Mouse (Mus musculus): ENCODE measurements around the gene Gm28230. TPM values are rescaled to one million over a fixed set of nuclear protein-coding genes. Genes with fewer than 3 reads are reported as not detected.

Gm28230 gene
- polyA plus RNA-seq, 1 experiment from 2014 or later, result 0.55 TPM

GRCm38 (mm10) chr2:74709465-74710419, 16.8 kb upstream of the Gm28230 start:
- Histone ChIP-seq H3K4me3 (replicated peaks) (no peak overlapping the region), H3K9ac (no peak overlapping the region), H3K4me2 (replicated peaks) (no peak overlapping the region), H3K9me3 (no peaks in the 10 kb centered on the region), H3K27me3 (replicated peaks) (peaks cover 60% of the 10 kb centered on the region), H3K4me1 (replicated peaks) (peaks cover 4% of the 10 kb centered on the region; the same call in 1 of the 2 replicates), H3K36me3 (no peaks in the 10 kb centered on the region), H3K27ac (no peak overlapping the region)
- 29% methylated on average over 5 of the region's 5 CpGs for WGBS
- no peak for ATAC-seq

DNA sequence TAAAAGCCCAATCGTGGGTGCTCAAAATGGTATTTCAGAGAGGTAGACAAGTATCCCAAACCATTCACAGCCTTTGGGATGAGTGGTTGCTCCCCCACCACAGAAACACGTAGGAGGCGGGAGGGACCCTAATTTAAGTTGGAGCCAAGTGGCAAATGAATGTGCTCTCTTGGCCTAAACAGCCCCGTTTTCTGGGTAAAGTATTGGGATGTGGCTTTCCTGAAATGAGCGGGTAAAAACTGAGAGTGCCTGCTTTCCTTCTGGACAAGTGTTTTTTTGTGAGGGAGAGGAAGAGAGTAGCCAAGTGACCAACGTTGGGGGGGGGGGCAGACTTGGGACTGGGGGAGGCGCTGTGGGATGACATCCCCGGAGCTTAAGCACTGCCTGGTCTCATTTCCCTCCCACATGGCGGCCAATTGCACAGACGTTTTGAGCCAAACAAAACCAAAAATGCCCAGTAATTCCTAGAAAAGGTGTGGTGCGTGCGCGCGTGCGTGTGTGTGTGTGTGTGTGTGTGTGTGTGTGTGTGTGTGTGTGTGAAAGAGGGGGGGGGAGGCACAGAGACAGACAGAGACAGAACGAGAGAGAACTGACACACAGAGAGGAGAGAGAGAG, 15.5 kb upstream of the Gm28230 start:
- H3K9ac ChIP-seq, result no peak overlapping the region
- H3K4me2 ChIP-seq (replicated peaks), result peak overlapping the region; percentile 73

DNA sequence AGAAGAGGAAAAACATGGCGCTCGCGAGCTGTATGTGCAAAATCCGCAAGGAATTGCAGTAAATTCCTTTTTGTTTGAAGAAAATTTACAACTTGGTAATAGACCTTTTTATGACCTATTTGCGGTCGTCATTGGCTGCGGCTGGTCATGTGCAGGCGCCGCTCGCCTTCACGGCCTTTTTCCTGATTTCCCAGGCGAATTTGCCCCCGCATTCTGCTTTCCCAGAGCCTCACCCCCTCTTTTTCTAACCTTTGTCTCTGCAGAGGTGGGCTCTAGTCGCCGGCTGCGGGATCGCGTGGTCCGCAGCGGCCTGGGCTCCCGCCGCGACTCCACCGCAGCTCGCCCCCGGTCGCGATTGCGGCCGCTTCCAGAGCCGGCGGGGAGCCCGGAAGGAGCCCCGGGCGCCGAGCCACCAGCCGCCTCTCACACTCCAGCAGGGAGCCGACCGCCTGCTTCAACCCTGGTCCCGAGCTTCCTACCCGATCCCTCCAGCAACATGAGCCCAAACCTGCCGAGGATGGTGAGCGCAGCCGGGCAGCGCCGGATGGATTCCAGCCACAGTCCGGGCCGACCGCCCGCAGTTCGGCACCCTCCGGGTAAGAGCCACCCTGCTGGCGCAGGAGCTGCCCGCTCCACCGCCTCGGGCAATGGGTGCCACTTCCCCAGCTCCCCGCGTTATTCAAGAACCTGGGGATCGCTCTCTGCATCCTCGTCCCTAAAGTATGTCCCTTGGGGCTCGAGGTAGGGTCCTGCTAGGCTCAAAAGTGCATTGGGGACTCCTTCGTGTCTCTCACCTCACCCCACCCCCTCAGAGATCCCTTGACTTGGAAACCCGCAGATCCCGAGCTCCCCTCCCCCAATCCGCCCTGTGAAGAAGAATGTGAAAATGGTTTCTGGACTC, 14.6 kb upstream of the Gm28230 start, which contains the start of the genes Hoxd3 and Hoxd4:
Gene Hoxd3 (plus strand): TSS at position 207 of the 901 bp plus-strand sequence.
Gene Hoxd4 (plus strand): TSS at position 209 of the 901 bp plus-strand sequence.
- no peaks in the 10 kb centered on the region for H3K9me3 ChIP-seq
- under 1% methylated on average over 65 of the region's 65 CpGs for WGBS
- peaks cover 52% of the 10 kb centered on the region for H3K27me3 ChIP-seq (replicated peaks)
- H3K36me3 ChIP-seq, result no peaks in the 10 kb centered on the region
- peak; percentile 53 for ATAC-seq
- H3K4me3 ChIP-seq (replicated peaks), result peak within 1 kb of the TSS; percentile 48
- H3K27ac ChIP-seq, result peak within 1 kb of the TSS; percentile 74
- H3K4me1 ChIP-seq (replicated peaks), result no peaks in the 10 kb centered on the region; the same call in 1 of the 2 replicates
- H3K9ac ChIP-seq, result peak within 1 kb of the TSS; percentile 66
- H3K4me2 ChIP-seq (replicated peaks), result peak within 1 kb of the TSS; percentile 73

More for the DNA sequence above, 15.5 kb upstream of the Gm28230 start:
- H3K27me3 ChIP-seq (replicated peaks), result peaks cover 53% of the 10 kb centered on the region
- no peaks in the 10 kb centered on the region for H3K9me3 ChIP-seq
- ATAC-seq, result no peak
- 0 out of 2 replicates have a peak overlapping the region, but pooled peaks have one; percentile 9 for H3K27ac ChIP-seq
- peak overlapping the region; percentile 48 for H3K4me3 ChIP-seq (replicated peaks)
- H3K36me3 ChIP-seq, result no peaks in the 10 kb centered on the region
- WGBS, result 4% methylated on average over 16 of the region's 16 CpGs
- no peaks in the 10 kb centered on the region; the same call in 1 of the 2 replicates for H3K4me1 ChIP-seq (replicated peaks)

DNA sequence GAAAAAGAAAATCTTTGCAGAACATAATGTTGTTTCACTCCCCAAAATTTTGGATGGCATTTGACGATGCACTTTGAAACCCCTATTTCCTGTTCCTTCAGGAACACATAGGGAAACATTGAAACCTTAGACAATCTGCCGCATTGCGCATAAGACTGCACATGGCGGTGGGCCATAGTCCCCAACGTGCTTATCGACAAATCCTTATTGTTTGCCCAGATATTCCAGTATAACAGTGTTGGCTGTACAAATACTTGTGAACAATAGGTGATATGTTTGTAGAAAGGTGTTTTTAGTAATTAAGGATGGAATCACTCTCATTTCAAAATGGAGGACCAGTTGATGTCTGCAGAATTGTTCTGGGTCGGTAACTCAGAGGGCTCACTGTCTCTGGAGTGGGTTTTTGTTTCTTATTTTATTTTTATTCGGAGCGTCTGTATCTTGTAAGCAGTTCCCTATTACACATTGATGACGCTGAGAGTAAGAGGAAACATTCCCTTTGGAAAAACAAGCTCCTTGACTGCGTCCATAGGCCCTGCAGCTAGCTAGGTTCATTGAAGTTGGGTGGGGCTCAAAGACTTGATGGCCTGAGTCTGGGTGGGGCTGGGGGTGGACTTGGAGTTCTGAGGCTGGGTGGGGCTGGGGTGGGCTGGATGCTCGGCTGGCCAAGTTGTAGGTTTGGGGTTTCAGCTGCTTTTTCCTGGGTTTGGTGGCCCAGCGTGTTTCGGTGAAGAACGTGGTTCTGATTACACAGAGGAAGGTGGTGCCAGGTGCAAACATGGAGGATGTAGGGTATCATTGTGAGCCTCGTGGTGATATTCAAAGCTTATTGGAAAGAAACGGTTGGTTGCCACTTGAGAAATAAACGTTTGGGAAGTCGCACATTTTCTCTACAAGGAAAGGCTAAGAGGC, 13.0 kb upstream of the Gm28230 start:
- Histone ChIP-seq H3K9me3 (no peaks in the 10 kb centered on the region), H3K36me3 (no peaks in the 10 kb centered on the region), H3K4me1 (replicated peaks) (no peaks in the 10 kb centered on the region; the same call in 1 of the 2 replicates), H3K27me3 (replicated peaks) (peaks cover 44% of the 10 kb centered on the region), H3K4me2 (replicated peaks) (peak overlapping the region; percentile 73), H3K4me3 (replicated peaks) (peak overlapping the region; percentile 11; the same call in 1 of the 2 replicates), H3K9ac (no peak overlapping the region), H3K27ac (no peak overlapping the region)
- ATAC-seq, result no peak
- WGBS, result 16% methylated on average over 19 of the region's 19 CpGs

DNA sequence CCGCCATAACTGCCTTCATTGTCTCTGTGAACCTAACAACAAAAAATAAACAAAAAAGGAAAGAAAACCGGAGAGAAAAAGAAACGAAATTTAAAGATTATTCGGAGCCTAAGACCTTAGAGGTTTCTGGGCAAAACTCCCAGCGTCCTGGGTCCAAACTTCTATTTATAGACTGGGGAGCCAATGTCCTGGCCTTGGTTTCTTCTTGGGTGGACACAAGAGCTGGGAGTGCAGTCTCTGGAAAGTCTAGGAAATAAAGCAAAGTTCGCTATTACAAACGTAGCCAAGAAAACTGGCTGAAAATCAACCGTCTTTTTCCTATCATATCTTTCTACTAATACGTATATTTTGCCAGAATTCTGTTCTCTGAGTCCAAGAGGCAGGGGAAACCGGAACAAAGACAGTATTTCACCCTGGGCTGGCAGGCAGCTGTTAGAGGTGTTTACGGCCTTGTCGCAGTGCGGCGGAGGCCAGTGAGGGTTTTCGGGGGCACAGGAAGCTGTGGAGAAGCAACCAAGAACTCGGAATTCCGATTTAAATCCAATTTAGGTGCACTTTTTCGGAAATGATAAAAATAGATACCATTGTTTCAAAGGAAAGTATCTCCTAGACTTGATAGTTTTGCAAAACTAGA, 12.3 kb upstream of the Gm28230 start:
- Histone ChIP-seq H3K27ac (0 out of 2 replicates have a peak overlapping the region, but pooled peaks have one; percentile 9), H3K4me3 (replicated peaks) (no peak overlapping the region), H3K9me3 (no peaks in the 10 kb centered on the region), H3K4me2 (replicated peaks) (peak overlapping the region; percentile 73), H3K9ac (no peak overlapping the region), H3K27me3 (replicated peaks) (peaks cover 39% of the 10 kb centered on the region), H3K36me3 (no peaks in the 10 kb centered on the region), H3K4me1 (replicated peaks) (no peaks in the 10 kb centered on the region; the same call in 1 of the 2 replicates)
- ATAC-seq, result no peak
- WGBS, result 22% methylated on average over 18 of the region's 18 CpGs

- H3K27me3 ChIP-seq (replicated peaks), result peaks cover 38% of the 10 kb centered on the region
- no peak overlapping the region; the same call in 1 of the 2 replicates for H3K27ac ChIP-seq
- H3K4me3 ChIP-seq (replicated peaks), result peak overlapping the region; percentile 14; the same call in 1 of the 2 replicates
- H3K9ac ChIP-seq, result no peak overlapping the region
- peak; percentile 52 for ATAC-seq
- no peaks in the 10 kb centered on the region for H3K9me3 ChIP-seq
- WGBS, result 4% methylated on average over 14 of the region's 14 CpGs
- H3K36me3 ChIP-seq, result no peaks in the 10 kb centered on the region
- peak overlapping the region; percentile 73 for H3K4me2 ChIP-seq (replicated peaks)
- no peaks in the 10 kb centered on the region; the same call in 1 of the 2 replicates for H3K4me1 ChIP-seq (replicated peaks)
These were observed 11.6 kb upstream of the Gm28230 start for GRCm38 (mm10) chr2:74714881-74715280.

DNA sequence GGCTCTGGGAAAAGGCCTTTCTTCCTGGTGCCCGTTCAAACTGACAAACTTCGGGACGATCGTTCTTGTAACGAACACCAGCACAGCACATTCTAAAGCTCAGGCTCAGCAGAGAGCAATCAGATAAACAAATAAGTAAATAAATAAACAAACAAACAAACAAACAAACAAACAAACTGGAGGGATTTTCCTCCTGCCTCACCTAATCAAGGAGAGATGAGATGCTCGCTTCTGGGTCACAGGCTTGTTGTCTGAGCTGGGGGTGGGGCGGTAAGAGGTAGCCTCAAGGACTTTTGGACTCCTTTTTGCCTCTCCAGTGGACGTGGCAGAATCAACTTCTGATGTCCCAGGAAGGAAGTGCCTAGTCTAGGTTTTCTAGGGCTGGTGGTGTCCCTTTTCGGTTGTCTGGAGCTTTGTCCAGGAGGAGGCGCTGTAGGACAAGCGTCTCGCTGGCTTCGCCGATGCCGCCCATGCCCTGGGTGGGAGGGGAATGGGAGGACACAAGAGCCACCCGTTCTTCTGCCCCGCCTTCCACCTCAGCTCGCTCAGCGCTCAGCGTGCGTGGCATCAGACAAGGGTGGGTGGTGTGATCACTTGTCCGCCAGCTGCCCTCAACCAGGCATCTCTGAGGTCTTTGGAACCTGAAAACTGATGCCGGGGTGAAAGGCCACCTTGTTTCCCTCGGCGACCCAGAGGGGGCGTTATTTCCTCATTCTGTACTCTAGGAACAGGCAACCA, 10.9 kb upstream of the Gm28230 start:
- Histone ChIP-seq H3K4me2 (replicated peaks) (peak overlapping the region; percentile 73), H3K27me3 (replicated peaks) (peaks cover 33% of the 10 kb centered on the region), H3K4me3 (replicated peaks) (peak overlapping the region; percentile 25), H3K36me3 (no peaks in the 10 kb centered on the region), H3K4me1 (replicated peaks) (no peaks in the 10 kb centered on the region; the same call in 1 of the 2 replicates), H3K27ac (no peak overlapping the region), H3K9ac (no peak overlapping the region), H3K9me3 (no peaks in the 10 kb centered on the region)
- WGBS, result 4% methylated on average over 26 of the region's 26 CpGs
- peak; percentile 75 for ATAC-seq

DNA sequence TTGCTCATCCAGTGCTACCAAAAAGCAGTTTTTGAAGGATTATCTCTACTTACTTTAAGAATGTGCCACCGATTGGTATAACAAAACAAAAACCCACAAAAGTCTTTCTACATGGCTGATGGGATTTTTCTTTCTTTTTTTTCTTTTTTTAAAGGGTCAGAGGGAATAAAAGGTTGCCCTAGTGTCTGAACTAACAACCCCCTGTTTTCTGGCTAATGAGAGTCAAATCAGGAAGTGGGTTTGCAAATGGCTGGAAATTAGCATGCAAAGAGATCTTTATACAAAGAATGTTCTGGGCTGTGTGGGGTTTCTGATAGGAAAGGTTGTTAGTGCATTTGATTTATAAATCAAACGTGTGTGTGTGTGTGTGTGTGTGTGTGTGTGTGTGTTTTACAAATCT, 6.1 kb upstream of the Gm28230 start:
- H3K36me3 ChIP-seq, result no peaks in the 10 kb centered on the region
- no peak overlapping the region for H3K4me3 ChIP-seq (replicated peaks)
- no peak overlapping the region for H3K4me2 ChIP-seq (replicated peaks)
- H3K9ac ChIP-seq, result no peak overlapping the region
- no peak overlapping the region for H3K27ac ChIP-seq
- no peak for ATAC-seq
- peaks cover 16% of the 10 kb centered on the region for H3K4me1 ChIP-seq (replicated peaks)
- 39% methylated on average over 2 of the region's 2 CpGs for WGBS
- H3K27me3 ChIP-seq (replicated peaks), result peaks cover 45% of the 10 kb centered on the region
- H3K9me3 ChIP-seq, result no peaks in the 10 kb centered on the region

DNA sequence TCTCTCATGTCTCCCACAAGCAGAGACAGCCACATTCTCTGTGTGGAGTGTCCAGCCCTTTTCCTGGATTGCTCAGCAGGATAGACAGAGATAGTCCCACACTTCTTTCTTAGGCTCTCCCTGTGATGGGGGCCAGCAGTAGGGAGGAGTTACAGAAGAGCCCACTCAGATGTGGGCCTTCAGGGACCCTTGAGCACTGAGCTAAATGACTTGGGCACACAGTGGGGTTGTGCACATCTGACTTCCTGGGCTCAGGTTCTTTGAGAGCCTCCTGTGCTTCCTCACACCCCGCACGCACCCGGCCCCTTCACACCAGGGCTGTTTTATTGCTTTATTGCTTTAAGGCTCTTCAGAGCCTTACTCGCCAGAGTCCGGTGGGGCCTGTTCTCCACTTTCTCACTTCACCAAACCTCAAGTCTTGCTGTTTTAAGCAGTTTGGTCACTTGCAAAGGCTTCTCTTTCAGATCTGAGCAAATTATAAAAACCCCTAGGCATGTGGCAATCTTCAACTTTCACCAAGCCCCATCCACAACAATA, 5.5 kb upstream of the Gm28230 start:
- peak; percentile 74 for ATAC-seq
- no peak overlapping the region for H3K9ac ChIP-seq
- no peaks in the 10 kb centered on the region for H3K9me3 ChIP-seq
- H3K27me3 ChIP-seq (replicated peaks), result peaks cover 50% of the 10 kb centered on the region
- peaks cover 16% of the 10 kb centered on the region for H3K4me1 ChIP-seq (replicated peaks)
- H3K27ac ChIP-seq, result no peak overlapping the region
- WGBS, result 27% methylated on average over 5 of the region's 5 CpGs
- no peaks in the 10 kb centered on the region for H3K36me3 ChIP-seq
- no peak overlapping the region for H3K4me3 ChIP-seq (replicated peaks)
- H3K4me2 ChIP-seq (replicated peaks), result peak overlapping the region; percentile 10; the same call in 1 of the 2 replicates

DNA sequence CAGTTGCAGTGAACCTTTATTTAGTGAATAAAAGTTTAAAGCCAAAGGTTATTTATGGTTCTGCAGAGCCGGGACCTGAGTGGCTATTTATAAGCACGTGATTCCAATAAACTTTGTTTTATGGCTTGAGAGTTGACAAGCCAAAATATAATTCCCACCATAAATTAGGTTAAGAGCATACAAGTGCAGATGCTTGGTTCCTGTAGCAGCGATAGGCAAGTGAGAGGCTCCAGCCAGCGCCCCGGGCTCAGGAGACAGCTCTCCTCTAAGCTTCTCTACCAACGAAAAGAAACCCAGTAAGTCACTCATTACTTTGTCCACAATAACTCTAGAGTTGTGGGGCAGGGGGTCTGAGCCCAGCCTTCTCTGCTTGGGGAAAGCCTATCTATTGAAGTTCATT, 4.6 kb upstream of the Gm28230 start:
- peak; percentile 26; the same call in 1 of the 2 replicates for ATAC-seq
- H3K9ac ChIP-seq, result no peak overlapping the region

More for the DNA sequence above, 4.6 kb upstream of the Gm28230 start:
- WGBS, result 10% methylated on average over 6 of the region's 6 CpGs
- Histone ChIP-seq H3K27ac (no peak overlapping the region), H3K9me3 (no peaks in the 10 kb centered on the region), H3K4me2 (replicated peaks) (peak overlapping the region; percentile 24; the same call in 1 of the 2 replicates), H3K4me1 (replicated peaks) (peaks cover 16% of the 10 kb centered on the region), H3K4me3 (replicated peaks) (no peak overlapping the region), H3K27me3 (replicated peaks) (peaks cover 53% of the 10 kb centered on the region), H3K36me3 (no peaks in the 10 kb centered on the region)

All from intestine, embryonic 15.5 days (tissue).